Mouse (Mus musculus) embryonic stem cell, embryonic (primary cell): ENCODE measurements around the gene Mmrn2.

Experiments
- CTCF ChIA-PET, 4 experiments: fragments of 300-600 bp in 2 of 4; fragments of 350-600 bp in 2 of 4; sonication (Branson Sonifier 250); formaldehyde crosslinking; loops; one replicate each; lab custom pipeline; 2022; ENCODE audit warnings: inconsistent platforms in 2 of 4; lab: Charles Lee
- POLR2A ChIA-PET, 4 experiments: fragments of 300-600 bp in 2 of 4; fragments of 350-600 bp in 2 of 4; sonication (Branson Sonifier 250); formaldehyde crosslinking; loops; one replicate each; lab custom pipeline; 2022; ENCODE audit warnings: antibody characterized with exemption in 4 of 4, inconsistent platforms in 1 of 4; lab: Charles Lee

Mmrn2 gene

DNA sequence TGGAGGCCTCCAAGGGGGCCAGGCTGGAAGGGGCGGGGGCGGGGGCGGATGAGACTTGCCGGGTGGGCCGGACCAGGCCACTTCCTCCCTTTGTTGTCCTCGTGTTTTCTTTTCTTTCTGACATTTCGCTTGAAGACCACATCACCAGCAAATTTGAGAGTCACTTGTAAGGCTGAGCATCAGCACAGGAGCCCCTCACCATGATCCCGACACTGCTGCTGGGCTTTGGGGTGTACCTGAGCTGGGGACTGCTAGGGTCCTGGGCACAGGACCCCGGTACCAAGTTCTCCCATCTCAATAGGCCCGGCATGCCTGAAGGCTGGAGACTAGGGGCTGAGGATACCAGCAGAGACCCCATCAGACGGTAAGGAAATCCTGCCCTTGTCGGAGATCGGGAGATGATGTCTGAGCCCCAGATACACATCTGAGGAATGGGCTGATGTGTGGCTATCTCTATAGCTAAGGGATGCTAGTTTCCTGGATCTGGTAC is at the start of gene Mmrn2:
TSS of gene Mmrn2 (plus strand) at position 51 of the 490 bp plus-strand sequence.
- POLR2A ChIA-PET: interaction anchor here in 3 of 4 experiments (0.6 to 45.1 kb wide), 16 partner anchors 8 to 232 kb away, joined by 3 to 2339 read pairs (median 6); partner anchors contain the start of genes Fam25c (in 2 of the 3), Glud1 (in 1 of the 3) and Shld2 (in 1 of the 3)
- CTCF ChIA-PET: interaction anchor here in 3 of 4 experiments (0.6 to 1.8 kb wide), 6 partner anchors 12 to 221 kb away, joined by 3 to 9 read pairs (median 3); no protein-coding TSS in a partner anchor

DNA sequence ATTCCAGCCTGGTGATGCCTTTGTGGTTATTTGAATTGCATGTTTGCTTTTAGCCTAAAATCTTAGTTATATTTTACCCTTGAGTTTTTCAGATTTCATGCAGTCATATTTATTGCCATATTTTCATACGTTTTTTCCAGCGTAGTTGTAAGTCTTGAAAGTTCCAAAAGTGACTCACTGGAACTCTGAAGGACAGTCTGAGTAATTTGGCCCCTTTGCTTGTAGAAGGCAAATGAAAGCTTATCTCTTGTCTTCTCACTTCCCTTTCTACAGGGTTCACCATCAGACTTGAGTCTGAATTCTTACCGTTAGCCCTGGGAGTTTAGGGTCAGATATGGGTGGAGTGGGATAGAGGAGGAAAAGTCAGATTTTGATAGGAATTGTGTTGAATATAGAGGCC is 48.7 kb upstream of the Mmrn2 start:
- CTCF ChIA-PET: no interaction called here
- POLR2A ChIA-PET: interaction anchor here in 2 of 4 experiments (0.6 to 61.1 kb wide), 7 partner anchors 10 to 33 kb away, joined by 3 to 2339 read pairs (median 6); partner anchors contain the start of genes Fam25c (in 1 of the 2), Glud1 (in 1 of the 2), Mmrn2 (in 1 of the 2) and Shld2 (in 1 of the 2)

DNA sequence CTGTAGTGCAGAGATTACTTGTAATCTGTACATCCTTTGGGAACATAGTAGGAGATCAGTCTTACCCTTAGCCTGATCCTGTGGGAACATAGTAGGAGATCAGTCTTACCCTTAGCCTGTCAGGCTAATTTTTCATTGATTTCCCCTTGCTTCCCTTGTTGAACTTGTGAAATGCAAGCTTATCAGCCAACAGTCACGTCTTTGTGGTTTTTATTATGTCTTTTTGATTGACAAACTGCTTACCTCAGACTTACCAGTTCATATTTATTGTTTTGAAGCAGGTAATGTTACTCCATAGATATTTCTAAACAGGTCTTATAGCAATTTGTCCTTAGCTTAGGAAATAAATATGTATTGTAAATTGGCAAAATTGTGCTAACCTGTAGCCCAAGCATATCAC is 47.6 kb upstream of the Mmrn2 start:
- CTCF ChIA-PET: no interaction called here
- POLR2A ChIA-PET: interaction anchor here in 1 of 4 experiments (61.1 kb wide), 1 partner anchor 32 kb away, joined by 2339 read pairs; the partner anchor contains the start of genes Fam25c, Mmrn2 and Sncg

DNA sequence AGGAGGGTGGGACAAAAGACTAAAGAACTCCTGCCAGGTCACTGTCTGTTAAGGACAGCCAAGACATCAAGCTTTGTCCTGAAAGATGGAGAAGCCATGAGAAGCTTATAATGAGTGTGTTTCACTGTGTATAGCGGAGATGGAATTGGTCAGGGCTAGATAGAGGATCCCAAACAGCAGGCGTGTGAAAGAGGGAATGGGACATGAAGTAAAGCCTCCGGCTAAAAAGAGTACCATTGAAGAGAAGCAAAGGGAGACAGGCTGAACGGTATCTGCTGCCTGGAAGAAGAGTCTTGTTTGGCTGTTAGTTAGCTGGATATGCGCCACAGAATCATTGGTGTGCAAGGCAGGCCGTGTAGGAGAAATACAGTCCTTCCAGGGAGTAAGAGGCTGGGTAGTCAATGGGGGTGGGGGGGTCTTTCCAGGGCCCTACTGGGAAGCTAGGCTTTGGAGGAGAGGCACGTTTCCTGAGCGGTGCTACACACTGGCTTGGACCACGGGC is 44.6 kb upstream of the Mmrn2 start:
- ChIA-PET POLR2A (interaction anchor here (0.6 to 61.1 kb wide), 21 partner anchors 9 to 77 kb away, joined by 3 to 2339 read pairs (median 6); partner anchors contain the start of genes Glud1 (in 2 of the 4), Fam25c (in 1 of the 4), Mmrn2 (in 1 of the 4) and Shld2 (in 1 of the 4)), CTCF (interaction anchor here in 1 of 4 experiments (1.7 kb wide), 1 partner anchor 42 kb away, joined by 4 read pairs; no protein-coding TSS in a partner anchor)

DNA sequence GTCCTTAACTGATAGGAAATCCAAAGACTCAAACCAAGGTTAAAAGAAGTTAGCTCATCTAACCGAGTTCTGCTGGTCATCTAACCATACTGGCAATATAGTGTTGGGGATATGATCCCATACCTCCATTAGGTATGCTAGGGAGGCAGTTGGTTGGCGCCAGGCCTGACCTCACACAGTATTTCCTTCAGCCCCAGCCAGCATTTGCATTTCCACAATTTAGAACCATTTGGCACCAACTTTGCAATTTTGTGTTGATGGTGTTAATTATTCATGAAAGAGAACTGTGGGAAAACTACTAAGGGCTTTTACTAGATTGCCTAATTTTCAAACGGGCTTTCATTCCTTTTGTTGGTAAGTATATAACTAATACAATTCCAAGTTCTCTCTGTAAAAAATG is 43.4 kb upstream of the Mmrn2 start:
- ChIA-PET CTCF (interaction anchor here in 1 of 4 experiments (1.7 kb wide), 1 partner anchor 41 kb away, joined by 4 read pairs; no protein-coding TSS in a partner anchor), POLR2A (interaction anchor here in 3 of 4 experiments (1.1 to 61.1 kb wide), 12 partner anchors 8 to 47 kb away, joined by 3 to 2339 read pairs (median 10); partner anchors contain the start of genes Fam25c (in 1 of the 3), Mmrn2 (in 1 of the 3) and Sncg (in 1 of the 3))

DNA sequence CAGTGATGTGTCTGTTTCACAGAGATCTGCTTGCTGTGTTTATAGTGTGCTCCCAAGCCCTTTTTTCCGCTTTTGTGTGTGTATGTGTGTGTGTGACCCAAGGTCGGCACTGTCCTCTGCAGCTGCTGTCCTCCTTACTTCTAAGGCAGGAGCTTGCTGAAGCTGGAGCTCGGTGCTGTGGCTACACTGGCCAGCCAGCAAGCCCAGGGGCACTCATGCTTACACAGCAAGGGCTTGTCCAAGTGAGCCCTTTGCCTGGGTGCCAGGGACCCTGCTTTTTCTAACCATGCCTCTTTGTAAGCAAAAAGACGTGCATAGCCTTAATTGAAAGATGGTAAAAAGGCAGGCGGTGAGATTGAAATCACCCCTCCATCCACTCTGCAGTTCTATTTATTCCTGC is 42.8 kb upstream of the Mmrn2 start:
- ChIA-PET POLR2A (interaction anchor here in 3 of 4 experiments (0.5 to 61.1 kb wide), 8 partner anchors 9 to 30 kb away, joined by 5 to 2339 read pairs (median 10); partner anchors contain the start of genes Fam25c (in 1 of the 3), Mmrn2 (in 1 of the 3) and Sncg (in 1 of the 3)), CTCF (no interaction called here)

DNA sequence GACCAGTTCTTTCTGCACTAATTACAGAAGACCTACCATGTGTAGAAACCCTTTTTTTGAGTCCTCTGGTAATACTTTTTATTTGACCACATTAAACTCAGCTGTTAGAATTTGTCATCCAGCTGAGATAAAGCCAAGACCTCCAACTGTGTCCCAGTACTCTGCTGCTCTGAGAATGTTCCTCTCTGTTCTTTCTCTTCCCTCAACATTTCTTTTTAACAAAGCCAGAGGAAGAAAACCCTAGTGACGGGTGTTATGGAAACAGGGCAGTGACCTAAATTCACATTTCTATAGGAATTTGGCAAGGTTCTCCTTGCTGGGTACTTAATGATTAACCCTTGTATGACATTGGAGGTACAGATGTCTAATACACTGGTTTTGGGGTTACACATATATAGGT is 35.8 kb upstream of the Mmrn2 start:
- CTCF ChIA-PET: no interaction called here
- POLR2A ChIA-PET: interaction anchor here in 2 of 4 experiments (0.6 to 61.1 kb wide), 3 partner anchors 1 to 207 kb away, joined by 4 to 2339 read pairs (median 2339); partner anchors contain the start of genes Fam25c (in 1 of the 2), Glud1 (in 1 of the 2), Mmrn2 (in 1 of the 2) and Shld2 (in 1 of the 2)

DNA sequence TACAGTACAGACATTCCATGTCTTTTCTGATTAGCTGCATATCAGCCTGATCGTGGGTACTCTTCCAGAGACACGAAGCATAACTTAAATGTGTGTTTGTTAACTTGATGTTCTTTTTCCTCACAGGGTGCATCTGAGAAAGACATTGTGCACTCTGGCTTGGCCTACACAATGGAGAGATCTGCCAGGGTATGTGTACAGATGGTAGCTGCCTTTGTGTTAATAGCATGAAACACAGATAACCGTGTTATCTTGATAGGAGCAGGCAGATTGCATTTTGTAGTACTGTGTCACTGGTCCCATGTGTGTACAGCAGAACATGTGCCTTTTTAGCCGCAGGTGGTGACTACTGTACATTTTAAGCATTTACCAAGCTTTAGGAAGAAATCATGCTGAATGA is 33.3 kb upstream of the Mmrn2 start:
- CTCF ChIA-PET: interaction anchor here in 1 of 4 experiments (1.4 kb wide), 1 partner anchor 30 kb away, joined by 3 read pairs; no protein-coding TSS in a partner anchor
- POLR2A ChIA-PET: interaction anchor here in 3 of 4 experiments (0.7 to 61.1 kb wide), 11 partner anchors 1 to 160 kb away, joined by 3 to 2339 read pairs (median 5); partner anchors contain the start of genes Fam25c (in 2 of the 3), Glud1 (in 1 of the 3), Mmrn2 (in 1 of the 3) and Shld2 (in 1 of the 3)

DNA sequence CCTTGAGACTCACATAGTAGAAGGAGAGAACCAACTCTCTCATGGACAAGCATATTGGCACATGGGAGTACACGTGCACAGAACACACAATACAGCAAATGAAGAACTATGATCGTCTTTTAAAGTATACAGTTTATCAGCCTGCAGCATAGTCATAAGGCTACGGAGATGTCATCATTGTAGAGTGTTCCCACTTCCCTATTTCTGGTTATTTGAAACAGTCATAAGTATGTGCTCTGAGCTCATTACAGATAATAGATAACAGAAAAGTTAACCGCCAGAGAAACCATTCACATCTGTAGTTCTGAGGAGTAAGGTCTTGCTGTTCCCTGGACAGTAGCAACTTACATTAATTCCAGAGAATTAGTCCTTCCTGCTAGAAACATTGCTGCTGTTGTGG is 32.2 kb upstream of the Mmrn2 start:
- ChIA-PET CTCF (no interaction called here), POLR2A (interaction anchor here in 2 of 4 experiments (2.0 to 61.1 kb wide), 4 partner anchors 2 to 16 kb away, joined by 6 to 2339 read pairs (median 1174); partner anchors contain the start of genes Fam25c (in 1 of the 2), Glud1 (in 1 of the 2), Mmrn2 (in 1 of the 2) and Shld2 (in 1 of the 2))

DNA sequence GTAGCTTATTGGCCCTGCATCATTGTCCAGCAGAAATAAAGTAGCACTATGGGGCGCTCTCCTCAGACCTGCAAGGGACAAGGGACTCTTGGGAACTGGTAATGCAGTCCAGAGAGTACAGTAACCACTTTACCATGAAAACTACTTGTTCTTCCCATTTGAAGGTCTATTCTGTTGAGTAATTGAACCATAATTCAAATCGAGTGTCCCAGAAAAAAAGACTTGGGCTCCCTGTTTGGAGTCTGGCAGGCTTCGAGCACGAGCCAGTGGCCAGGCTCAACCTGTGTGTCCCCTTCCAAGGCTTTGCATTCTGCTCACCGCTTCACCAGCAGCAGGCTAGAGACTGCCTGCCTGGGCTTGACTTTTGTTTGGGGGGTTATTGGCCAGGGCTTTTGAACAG is 30.9 kb upstream of the Mmrn2 start:
- CTCF ChIA-PET: no interaction called here
- POLR2A ChIA-PET: interaction anchor here in 2 of 4 experiments (1.0 to 61.1 kb wide), 4 partner anchors 4 to 49 kb away, joined by 3 to 2339 read pairs (median 1171); partner anchors contain the start of genes Fam25c (in 1 of the 2), Glud1 (in 1 of the 2), Mmrn2 (in 1 of the 2) and Shld2 (in 1 of the 2)

DNA sequence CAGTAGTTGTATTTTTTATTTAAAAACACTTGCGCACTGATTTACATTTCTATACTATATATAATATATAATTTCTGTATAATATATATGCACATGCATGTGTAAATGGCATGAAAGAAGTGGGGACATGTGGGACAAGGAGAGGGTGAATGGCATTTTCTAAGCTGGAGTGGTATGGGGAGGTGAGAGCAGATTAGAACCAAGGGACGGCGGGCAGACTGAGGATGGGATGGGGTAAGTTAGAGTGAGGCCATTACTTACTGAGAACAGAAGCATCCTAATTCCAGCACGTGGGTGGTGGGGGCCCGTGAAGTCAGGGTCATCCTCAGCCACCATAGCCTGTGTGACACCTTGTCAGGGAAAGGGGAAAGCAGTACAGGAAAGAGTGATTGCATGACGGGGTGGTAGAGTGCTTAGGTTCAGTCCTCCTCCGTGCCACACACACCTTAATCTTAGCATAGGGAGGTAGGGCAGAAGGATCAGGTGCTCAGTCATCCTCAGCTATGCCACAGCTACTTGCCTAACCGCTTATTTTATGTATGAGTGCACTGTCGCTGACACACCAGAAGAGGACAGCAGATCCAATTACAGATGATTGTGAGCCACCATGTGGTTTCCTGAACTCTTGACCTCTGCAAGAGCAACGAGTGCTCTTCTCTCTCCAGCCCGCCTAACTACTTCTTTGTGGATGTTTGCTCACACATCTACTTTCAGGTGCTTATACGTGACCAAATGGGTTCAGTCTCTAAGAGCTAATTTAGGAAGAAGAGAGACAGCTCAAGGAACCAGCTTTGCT is 29.3 kb upstream of the Mmrn2 start:
- POLR2A ChIA-PET: interaction anchor here (0.5 to 61.1 kb wide), 23 partner anchors 5 to 217 kb away, joined by 3 to 2339 read pairs (median 4); partner anchors contain the start of genes Fam25c (in 2 of the 4), Glud1 (in 2 of the 4), Shld2 (in 2 of the 4) and Mmrn2 (in 1 of the 4)
- CTCF ChIA-PET: interaction anchor here in 3 of 4 experiments (0.5 to 2.7 kb wide), 15 partner anchors 8 to 260 kb away, joined by 3 to 19 read pairs (median 4); no protein-coding TSS in a partner anchor

DNA sequence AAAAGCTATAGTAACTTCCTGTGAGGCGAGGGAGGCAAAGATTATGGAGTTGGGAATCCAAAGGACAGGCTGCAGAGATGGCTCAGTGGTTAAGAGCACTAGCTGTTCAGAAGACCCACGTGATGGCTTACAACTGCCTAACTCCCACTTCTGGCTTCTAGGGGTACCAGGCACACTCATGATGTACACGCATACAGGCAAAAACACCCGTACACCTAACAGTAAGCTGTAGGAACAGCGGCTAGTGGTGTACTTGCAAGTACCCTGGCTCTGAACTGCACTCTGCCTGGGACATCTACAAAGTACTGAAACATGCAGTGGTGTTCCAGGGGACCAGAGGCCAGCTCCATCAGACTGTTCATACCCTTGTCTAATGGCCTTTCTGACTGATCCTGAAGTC is 28.2 kb upstream of the Mmrn2 start:
- CTCF ChIA-PET: interaction anchor here in 3 of 4 experiments (0.6 to 2.7 kb wide), 9 partner anchors 9 to 53 kb away, joined by 3 to 19 read pairs (median 7); no protein-coding TSS in a partner anchor
- POLR2A ChIA-PET: interaction anchor here (1.1 to 61.1 kb wide), 14 partner anchors 6 to 201 kb away, joined by 3 to 2339 read pairs (median 8); partner anchors contain the start of genes Fam25c (in 2 of the 4), Glud1 (in 1 of the 4), Mmrn2 (in 1 of the 4) and Shld2 (in 1 of the 4)

DNA sequence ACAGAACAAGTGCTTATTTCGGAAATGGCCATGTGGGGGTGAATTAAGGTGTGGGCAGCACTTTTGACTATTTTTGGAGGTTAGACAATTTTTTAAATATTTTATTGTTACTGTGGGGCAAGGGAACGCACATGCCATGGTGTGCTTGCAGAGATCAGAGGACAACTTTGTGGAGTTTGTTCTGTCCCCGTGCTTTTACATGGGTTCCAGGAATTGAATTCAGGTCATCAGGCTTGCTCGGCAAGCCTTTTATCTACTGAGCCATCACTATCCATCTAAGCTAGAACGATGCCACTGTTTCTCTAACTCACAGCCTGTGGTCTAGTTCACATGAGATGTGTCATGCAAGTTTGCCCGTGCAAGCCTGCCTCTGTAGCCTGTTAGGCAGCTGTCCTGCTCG is 27.0 kb upstream of the Mmrn2 start:
- POLR2A ChIA-PET: interaction anchor here in 3 of 4 experiments (0.6 to 61.1 kb wide), 16 partner anchors 8 to 224 kb away, joined by 3 to 2339 read pairs (median 4); partner anchors contain the start of genes Fam25c (in 2 of the 3), Glud1 (in 1 of the 3), Mmrn2 (in 1 of the 3) and Shld2 (in 1 of the 3)
- CTCF ChIA-PET: interaction anchor here in 3 of 4 experiments (0.8 to 2.7 kb wide), 8 partner anchors 15 to 389 kb away, joined by 3 to 13 read pairs (median 5); no protein-coding TSS in a partner anchor

DNA sequence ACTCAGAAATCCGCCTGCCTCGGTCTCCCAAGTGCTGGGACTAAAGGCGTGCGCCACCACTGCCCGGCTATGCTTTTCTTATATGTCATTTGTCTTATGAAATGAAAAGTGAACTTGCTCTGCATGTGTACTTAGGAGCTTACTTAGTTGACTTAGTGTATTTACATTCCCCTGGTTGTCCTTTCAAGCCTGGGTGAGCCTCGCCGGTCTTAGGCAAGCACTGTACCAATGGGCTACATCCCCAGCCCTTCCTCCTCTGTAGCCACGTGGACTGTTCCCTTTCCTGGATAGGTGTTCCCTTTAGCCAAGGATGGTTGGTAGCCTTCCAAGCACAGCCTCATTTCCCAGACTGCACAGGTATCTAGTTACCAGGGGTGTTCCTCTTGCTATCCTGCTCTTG is 26.3 kb upstream of the Mmrn2 start:
- CTCF ChIA-PET: interaction anchor here in 2 of 4 experiments (0.6 to 2.5 kb wide), 7 partner anchors 8 to 390 kb away, joined by 3 to 13 read pairs (median 4); no protein-coding TSS in a partner anchor
- POLR2A ChIA-PET: interaction anchor here (0.6 to 61.1 kb wide), 17 partner anchors 8 to 213 kb away, joined by 3 to 2339 read pairs (median 4); partner anchors contain the start of genes Fam25c (in 2 of the 4), Glud1 (in 1 of the 4), Mmrn2 (in 1 of the 4) and Shld2 (in 1 of the 4)

DNA sequence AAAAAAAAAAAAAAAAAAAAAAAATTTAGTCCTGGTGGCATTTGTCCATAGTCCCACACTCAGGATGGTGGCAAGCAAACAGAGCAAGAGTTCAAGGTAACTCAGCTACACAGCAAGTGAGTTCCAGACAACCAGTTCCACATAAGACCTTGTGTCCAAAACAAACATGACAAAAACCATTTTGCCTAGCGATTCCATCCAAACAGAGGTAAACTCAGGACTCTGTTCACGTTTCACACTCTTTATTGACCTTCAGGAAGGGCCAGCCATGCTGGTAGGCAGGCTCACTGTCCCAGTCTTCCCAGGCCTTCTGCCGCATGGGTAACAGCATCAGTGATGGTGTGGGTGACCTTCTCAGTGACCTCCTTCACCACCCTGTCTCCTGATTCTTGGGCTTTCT is 23.6 kb upstream of the Mmrn2 start:
- ChIA-PET POLR2A (interaction anchor here (0.7 to 61.1 kb wide), 10 partner anchors 8 to 191 kb away, joined by 3 to 2339 read pairs (median 10); partner anchors contain the start of genes Fam25c (in 2 of the 4), Glud1 (in 1 of the 4), Mmrn2 (in 1 of the 4) and Shld2 (in 1 of the 4)), CTCF (interaction anchor here in 2 of 4 experiments (0.8 to 1.0 kb wide), 2 partner anchors 27 to 214 kb away, joined by 3 to 6 read pairs; no protein-coding TSS in a partner anchor)

DNA sequence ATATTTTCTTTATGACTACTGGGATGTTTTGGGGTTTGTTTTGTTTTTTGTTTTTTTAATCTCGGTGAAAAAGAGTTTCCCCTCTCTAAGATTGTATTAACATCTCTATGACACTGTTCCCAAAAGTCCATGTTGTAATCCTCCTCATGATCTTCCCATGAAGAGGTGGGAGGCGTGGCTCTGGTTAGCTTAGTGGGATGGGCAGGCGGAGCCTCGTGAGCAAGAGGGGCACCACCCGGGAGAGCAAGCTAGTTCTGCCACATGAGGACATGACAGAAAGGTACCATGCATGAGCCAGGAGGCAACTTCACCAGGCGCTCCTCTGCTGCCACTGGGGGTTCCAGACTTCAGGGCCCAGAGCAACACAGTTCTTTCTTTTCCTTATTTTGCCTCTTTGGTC is 22.7 kb upstream of the Mmrn2 start:
- CTCF ChIA-PET: interaction anchor here in 3 of 4 experiments (0.7 to 1.2 kb wide), 4 partner anchors 10 to 208 kb away, joined by 3 to 5 read pairs (median 3); no protein-coding TSS in a partner anchor

More for the DNA sequence above, 22.7 kb upstream of the Mmrn2 start:
- POLR2A ChIA-PET: interaction anchor here in 3 of 4 experiments (0.6 to 61.1 kb wide), 14 partner anchors 7 to 108 kb away, joined by 3 to 2339 read pairs (median 6); partner anchors contain the start of genes Fam25c (in 2 of the 3), Glud1 (in 1 of the 3), Mmrn2 (in 1 of the 3) and Shld2 (in 1 of the 3)
